Mouse (Mus musculus) cerebellum, postnatal 25 days (tissue): ENCODE measurements at regions not wholly inside any gene's neighbourhood (a gene's known extent, or its start where the extent isn't known, plus 50 kb on each side); places are given as distances from the start of the nearest gene placed in this dataset.

Source experiments
- DNase-seq, 2 experiments: peaks; one replicate each; pipeline ENCODE4 v3.0.0; 2021; ENCODE audit warnings: mixed read lengths in 2 of 2

GRCm38 (mm10) chr17:51683318-51683717, 149.8 kb downstream of the Satb1 start:
- DNase-seq, result no peak

DNA sequence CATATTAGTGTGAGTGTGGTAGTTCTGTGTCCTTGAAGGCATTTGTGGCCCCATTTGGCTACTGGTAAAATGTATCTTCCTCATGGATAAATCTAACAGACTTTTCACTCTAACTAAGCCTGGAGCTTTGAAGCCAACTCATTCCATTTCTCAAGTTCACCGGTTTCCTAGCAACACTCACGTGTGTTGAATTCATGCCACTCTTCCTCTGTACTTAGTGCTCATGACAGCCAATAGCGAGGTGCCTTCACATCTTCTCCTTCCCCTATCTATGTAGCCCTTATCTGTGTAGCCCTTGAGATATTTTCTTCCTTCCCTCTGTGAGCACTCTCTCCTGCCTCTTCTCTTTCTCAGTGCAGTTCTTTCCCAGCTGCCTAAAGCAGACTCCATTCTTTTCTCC, 150.7 kb downstream of the Satb1 start:
- no peak for DNase-seq

GRCm38 (mm10) chr17:51677451-51677850, 155.6 kb downstream of the Satb1 start:
- DNase-seq, result no peak

GRCm38 (mm10) chr17:51658408-51658807, 174.7 kb downstream of the Satb1 start:
- DNase-seq, result no peak

DNA sequence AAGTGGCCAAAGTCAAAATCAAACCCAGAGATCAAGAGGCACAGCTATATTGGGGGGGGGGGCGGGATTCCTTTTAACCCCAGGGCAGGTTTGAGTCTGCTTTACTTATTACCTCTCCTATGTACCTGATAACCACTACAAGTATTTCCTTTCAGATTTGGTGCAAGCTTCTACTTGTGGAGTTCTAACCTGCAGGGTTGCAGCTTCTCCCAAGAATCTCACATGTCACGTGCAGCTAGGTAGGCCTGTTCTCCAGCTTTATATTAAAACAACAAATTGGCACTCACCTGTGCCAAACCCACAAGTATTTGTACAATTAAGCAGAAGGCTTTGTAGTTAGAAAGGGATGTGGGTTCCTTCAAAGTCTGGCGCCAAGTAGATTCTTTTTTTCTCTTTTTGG, 179.2 kb downstream of the Satb1 start:
- DNase-seq, result no peak

DNA sequence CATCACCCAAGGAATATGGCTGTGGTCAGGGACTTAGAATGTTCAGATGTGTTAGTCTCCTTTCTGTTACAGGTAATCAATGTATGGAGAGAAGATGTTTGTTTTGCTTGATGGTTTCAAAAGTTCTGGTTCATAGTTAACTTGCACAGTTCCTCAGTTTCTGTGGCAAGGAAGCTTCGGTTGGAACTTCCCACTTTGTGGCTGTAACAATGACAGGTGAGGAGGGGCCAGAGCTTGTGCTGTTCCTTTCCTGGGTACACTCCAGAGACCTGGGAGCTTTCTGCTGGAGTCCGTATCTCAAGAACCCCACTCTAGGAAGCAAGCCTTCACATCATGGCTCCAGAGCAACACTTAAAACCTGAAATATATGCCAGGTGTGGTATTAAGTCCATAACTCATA, 181.2 kb downstream of the Satb1 start:
- DNase-seq, result no peak

DNA sequence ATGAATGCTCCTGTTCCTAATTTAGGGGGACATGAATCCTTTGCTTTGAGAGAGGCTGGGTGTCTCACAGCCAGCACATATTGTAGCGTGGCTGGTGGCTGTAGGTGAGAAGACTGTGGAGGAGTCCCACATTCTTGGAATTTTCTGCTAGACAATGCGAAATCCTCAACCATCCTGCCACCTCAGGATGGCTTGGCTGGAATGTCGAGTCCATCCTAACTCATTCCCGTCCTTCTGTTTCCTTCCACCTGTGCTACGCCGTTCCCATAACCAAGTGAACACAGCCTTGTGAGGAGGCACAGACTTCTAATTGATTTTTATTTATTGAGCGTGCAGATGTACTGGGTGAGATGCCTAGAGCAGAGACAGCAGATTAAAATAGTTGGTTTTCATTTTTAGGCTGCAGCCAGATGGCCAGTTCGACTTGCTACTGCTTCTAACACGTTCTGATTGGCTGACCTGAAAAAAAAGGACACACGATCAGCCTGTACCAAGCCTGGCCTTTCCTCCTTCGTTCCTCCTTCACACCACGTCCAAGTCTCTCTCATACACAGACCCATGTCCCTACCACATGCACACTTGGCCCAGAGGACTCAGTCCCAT, 183.8 kb downstream of the Satb1 start:
- peak in 1 of 2 experiments; percentile 7 for DNase-seq

- no peak for DNase-seq
Observed at GRCm38 (mm10) chr17:51646416-51646815, 186.7 kb downstream of the Satb1 start.

- DNase-seq, result no peak
Observed at GRCm38 (mm10) chr17:51645866-51646265, 187.2 kb downstream of the Satb1 start.

DNA sequence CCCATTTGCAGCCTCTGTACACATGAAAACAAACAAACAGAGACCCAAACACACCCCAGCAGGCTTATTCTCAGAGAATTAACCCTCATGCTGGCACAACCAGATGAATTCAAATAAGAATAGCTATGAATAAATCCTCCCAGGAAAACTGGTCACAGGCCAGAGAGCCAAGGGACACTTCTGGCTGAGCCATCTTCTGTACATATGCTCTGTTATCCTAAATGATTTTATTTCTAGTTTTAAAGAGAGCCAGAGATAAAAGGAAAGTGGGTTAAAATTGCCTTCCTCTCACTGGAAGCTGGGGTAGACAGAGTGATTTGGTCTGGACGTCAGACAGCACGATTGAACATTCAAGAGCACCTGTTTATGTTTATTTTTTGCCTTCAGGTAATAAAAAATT, 190.4 kb downstream of the Satb1 start:
- DNase-seq, result no peak

GRCm38 (mm10) chr17:51635913-51636312, 197.2 kb downstream of the Satb1 start:
- DNase-seq, result no peak

DNA sequence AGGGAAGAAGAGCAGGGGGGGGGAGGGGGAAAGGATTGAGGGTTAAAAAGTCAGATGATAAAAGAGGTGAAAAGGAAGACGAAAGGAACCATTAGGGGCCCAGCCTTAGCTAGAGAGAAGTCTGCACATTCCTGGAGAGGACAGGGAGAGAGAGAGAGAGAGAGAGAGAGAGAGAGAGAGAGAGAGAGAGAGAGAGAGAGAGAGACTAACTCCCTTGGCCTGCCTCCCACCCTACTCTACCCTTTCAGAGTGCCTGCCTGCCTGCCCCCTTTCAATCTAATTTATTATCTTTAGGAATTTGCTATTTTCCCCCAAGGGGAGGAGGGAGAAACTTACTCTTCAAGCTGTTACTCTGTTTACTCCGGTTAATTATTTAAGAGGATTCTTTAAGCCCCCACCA, 201.5 kb downstream of the Satb1 start:
- DNase-seq, result no peak

- DNase-seq, result no peak
Observed at GRCm38 (mm10) chr17:51620528-51620927, 212.6 kb downstream of the Satb1 start.

DNA sequence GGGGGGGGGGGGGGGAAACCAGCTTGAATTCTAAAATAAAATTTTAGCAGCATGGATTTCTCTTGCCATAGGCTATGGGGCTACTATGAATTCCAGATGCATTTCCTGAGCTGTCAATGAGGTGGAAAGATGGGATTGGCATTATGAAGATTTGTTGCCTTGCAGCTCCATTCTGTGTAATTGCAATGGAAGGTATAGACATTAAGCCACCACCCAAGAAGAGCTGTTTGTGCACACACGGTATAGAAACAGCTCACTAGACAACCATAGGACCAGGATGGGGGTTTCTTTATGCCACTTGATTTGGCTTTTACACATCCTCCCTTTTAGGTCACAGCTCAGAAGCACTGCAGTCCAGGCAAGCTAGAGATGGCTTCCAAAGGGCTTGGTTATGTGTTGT, 247.8 kb downstream of the Satb1 start:
- DNase-seq, result no peak

DNA sequence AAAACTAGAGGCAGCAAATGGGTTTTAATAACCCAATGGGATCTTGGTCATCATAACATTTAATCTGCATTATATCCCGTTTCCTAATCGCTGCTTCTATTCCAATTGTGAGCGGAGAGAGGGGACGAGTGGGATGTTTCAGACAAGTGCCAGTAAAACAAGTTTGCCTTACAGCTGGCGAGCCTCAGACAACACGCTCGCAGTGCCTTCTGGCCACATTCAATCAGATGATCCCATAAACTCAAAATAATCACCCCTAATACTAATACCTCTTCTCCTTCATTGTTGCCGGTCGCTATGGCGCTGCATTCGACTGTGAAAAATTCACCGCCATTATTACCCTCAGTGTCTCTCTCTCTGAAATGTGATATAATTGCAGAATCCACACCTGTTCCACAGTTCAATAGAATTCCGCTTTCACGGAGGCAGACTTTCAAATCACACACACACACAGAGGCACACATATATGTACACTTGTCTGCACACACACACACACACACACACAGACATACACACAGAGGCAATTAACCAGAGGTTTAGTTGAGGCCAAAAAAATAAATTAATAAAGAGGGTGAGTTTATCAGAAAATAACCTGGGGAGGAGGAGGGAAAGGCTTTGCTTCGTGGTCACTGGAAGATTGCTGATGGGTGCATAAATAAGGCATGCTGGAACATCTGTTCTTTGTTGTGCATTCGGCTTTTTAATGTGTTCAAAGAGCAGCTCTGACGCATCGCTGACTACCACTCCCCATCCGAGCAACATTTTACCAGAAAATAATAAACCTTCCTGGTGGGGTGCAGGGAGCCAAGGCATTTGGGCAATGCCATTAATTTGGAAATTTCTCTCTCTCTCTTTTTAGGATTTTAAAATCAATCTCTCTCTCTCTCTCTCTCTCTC, 248.9 kb downstream of the Satb1 start:
- no peak for DNase-seq

DNA sequence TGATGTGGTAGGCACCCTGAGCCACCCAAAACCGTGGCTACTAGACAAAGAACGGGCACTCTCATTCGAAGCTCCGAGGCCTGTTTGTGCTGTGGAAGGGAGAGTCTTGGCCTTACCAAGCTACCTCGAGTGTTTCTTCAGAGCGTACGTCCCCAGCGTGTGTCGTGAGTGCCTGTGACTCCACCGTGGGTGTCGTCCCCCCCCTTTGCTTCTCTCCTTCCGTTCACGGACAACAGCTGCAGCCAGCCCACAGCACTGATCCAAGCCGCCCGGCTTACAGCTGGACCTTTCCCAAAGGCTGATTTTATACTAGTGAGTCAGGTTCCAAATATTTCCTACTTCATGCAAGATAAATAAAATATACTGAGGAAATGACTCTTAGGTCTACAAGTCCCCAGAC, 249.8 kb downstream of the Satb1 start:
- no peak for DNase-seq

- no peak for DNase-seq
Observed at GRCm38 (mm10) chr17:51555854-51556253, 277.2 kb downstream of the Satb1 start.

GRCm38 (mm10) chr17:51554446-51554845, 278.6 kb downstream of the Satb1 start:
- no peak for DNase-seq

GRCm38 (mm10) chr17:51552277-51553015, 280.6 kb downstream of the Satb1 start:
- no peak for DNase-seq

GRCm38 (mm10) chr17:51546999-51547398, 286.1 kb downstream of the Satb1 start:
- peak in 1 of 2 experiments; percentile 25 for DNase-seq

DNA sequence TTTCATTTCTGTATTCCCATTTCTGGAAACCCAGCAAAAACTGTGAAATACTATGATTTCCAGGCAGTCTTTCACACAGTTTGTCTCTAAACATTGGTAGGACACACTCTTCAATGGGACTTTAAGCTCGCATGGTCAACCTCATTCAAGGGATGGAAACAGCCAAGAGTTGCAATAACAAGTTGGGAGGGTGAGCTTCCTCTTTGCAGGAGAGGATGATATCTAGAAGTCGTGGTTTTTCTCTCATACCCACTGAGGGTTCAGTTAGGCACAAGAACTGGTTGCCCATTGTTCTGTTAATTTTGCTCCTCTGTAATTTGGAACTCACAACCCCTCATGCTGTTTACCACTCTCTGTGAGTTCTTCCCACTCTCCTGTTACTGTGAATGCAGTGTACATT, 290.5 kb downstream of the Satb1 start:
- DNase-seq, result no peak

DNA sequence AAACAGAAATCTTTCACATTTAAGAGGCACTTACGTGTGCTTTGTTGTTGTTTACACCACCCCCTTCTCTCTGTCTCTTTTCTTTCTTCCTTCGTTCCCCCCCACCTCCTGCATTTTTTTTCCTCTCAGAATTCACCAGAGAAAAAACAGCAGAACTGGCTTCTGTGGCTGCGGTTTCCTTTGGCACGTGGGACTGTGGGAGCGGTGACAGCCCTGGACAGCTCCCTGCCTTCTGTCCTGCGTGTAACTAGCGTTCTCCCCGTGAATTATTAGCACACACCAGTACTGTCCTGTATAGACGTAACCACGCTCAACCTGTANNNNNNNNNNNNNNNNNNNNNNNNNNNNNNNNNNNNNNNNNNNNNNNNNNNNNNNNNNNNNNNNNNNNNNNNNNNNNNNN, 298.4 kb downstream of the Satb1 start:
- peak; percentile 17 to 29 for DNase-seq

DNA sequence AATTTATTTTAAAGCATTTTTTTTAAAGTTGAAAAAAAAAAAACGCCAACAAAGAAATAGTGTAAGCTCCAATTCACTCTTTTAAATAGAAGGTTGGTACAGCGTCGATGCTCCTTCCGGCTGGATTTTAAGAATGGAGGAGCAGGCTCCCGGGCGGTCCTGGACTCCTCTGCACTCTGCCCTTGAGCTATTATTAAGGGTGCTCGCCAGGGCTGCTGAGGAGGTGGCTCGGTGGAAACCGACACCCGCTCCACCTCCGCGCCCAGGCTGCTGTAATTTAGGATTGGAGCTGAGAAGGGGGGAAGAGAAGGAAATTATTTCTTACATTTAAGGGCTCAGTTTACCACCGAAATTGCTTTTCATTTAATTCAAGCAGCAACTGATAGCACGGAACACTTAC, 298.8 kb downstream of the Satb1 start:
- peak; percentile 10 to 24 for DNase-seq

GRCm38 (mm10) chr17:51528161-51528560, 304.9 kb downstream of the Satb1 start:
- DNase-seq, result no peak
